Mouse (Mus musculus) CD4-positive helper T cell, adult 2 months (primary cell): ENCODE data around the gene Dirc2.

ENCODE experiments used
- DNase-seq: peaks from one replicate; pipeline ENCODE4 v3.0.0-alpha.2; 2012; ENCODE audit warnings: low read depth, missing footprints, low spot score

Gene Dirc2

DNA sequence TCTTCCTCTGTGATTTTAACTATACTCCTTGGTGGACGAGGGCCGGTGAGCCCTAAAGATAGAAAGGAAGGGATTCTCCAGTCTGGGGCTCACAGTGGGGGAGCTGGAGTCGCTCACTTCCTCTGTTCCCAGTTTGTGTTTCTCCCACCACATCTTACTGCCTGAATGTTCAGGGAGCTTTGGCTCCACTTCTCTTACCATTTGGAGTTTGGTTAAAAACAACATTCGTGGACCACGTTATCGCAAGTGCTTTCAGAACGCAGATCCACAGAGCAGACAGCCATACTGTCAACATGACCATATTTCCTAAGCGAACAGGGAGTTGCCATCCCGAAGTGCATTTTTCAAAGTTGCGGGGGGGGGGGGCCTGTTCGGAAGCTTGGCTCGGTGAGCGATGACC, 84.1 kb downstream of the Dirc2 start:
- no peak for DNase-seq

GRCm38 (mm10) chr16:35681327-35682108, 87.6 kb downstream of the Dirc2 start:
- DNase-seq: no peak

DNA sequence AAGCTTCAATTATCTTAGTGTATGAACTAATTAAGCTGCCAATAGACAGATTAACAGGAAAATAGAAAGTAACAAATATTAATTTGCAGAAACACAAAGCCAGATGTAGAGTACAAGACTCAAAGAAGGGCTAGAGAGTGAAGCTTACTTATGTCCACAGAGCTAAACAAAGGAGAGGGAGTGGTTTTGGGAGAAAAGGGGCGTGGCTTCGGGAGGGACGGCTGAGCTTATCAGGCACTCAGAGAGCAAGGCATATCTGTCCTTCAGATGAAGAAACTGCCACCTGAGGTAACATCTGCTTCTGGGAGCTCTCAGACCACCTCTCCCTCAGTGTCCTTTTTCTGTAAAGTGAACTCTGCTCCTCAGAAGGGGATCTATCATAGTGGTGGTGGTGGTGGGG, 90.7 kb downstream of the Dirc2 start:
- no peak for DNase-seq

- no peak for DNase-seq
Observed at GRCm38 (mm10) chr16:35677511-35678113, 91.5 kb downstream of the Dirc2 start.

DNA sequence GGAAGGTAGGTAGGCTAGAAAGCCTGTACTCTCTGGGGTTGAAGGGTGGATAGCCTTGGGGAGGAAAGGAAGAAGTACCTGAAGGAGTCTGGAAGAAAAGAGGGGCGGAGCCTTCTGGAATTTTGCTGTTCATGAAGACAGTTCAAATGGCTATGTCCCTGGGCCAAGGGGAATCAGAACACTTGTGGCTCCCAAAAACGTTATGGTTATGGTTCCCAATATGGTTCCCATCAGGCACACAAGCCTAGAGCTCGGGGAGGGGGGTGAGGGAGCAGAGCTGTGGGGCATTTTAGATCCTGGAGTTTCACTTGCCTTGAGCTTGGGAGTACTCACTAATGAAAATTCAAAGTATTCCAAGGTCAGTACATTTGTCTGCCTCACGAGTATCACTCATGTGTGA, 104.3 kb downstream of the Dirc2 start:
- DNase-seq: no peak

- no peak for DNase-seq
Observed at GRCm38 (mm10) chr16:35663831-35664414, 105.2 kb downstream of the Dirc2 start.

DNA sequence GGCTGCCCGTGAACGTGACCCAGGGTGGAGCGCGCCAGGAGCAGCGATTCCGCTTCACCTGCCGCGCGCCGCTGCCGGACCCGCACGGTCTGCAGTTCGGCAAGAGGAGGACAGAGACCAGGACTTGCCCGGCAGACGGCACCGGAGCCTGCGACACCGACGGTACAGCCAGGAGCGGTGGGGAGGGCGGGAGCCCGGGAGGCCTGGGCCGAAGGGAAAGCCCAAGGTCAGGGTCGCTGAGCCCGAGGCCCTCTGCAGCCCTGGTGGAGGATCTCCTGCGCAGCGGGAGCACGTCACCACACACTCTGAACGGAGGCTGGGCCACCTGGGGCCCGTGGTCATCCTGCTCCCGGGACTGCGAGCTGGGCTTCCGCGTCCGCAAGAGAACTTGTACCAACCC, 108.9 kb downstream of the Dirc2 start:
- no peak for DNase-seq

- DNase-seq: no peak
Observed at GRCm38 (mm10) chr16:35653951-35654350, 115.2 kb downstream of the Dirc2 start.

- no peak for DNase-seq
Observed at GRCm38 (mm10) chr16:35652706-35653105, 116.5 kb downstream of the Dirc2 start.

- no peak for DNase-seq
Observed at GRCm38 (mm10) chr16:35652206-35652605, 117.0 kb downstream of the Dirc2 start.

GRCm38 (mm10) chr16:35648862-35649261, 120.3 kb downstream of the Dirc2 start:
- DNase-seq: no peak
